Mouse (Mus musculus): ENCODE data around the gene Tmem115. TPM values are rescaled to one million over a fixed set of nuclear protein-coding genes. Genes with fewer than 3 reads are reported as not detected.
A peak's percentile ranks its signal among the peaks of the same experiment; 100 is the strongest.

Gene Tmem115
- polyA plus RNA-seq (2012): 0.88 and 0.99 TPM in 2 replicates

DNA sequence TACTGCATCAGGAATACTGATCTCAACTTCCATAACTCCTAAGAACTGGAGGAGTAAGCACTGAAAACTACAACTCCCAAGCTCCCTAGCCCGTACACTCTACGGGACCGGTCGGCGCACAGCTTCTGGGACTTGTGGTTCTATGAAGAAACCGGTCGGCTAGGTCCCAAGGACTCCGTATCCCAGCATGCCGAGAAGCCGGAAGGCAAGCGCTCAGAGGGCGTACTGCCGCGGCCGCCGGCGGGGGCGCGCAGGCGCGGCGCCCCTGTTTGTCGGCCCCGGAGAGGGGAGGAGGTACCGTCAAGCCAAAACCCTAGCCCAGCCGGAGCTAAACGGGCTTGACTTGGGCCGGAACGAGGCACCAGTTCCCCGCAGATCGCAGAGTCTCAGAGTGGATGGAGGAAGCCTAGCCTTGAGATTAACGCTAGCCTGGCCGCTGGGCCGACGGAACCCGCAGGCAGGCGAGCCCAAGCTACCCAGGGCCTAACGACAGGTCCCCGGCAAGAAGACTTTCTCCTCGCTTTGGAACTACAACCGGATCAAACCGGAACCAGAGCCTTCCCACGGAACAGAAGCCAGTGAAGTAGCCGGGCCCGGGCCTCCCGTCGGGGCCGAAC, at the start of gene Tmem115:
TSS of gene Tmem115 (plus strand) at position 155 of the 617 bp plus-strand sequence.
- H3K36me3 ChIP-seq (ENCODE audit: control insufficient read depth): peaks cover 32% of the 10 kb centered on the region
- peaks cover 3% of the 10 kb centered on the region; the same call in 1 of the 2 replicates for H3K27me3 ChIP-seq (ENCODE audit: control insufficient read depth)
- peak within 1 kb of the TSS; percentile 70 for H3K4me3 ChIP-seq (replicated peaks)
- H3K9me3 ChIP-seq (ENCODE audit: control insufficient read depth, low read length): no peaks in the 10 kb centered on the region
- peaks cover 54% of the 10 kb centered on the region for H3K4me1 ChIP-seq (ENCODE audit: control insufficient read depth)
- no peak for TF ChIP-seq TAL1 (IDR thresholded peaks at IDR 0.05; ENCODE audit: low read length)
- TF ChIP-seq GATA1 (IDR thresholded peaks at IDR 0.05; ENCODE audit: low read length): no peak

- no peaks in the 10 kb centered on the region for H3K36me3 ChIP-seq (ENCODE audit: control insufficient read depth)
- H3K27me3 ChIP-seq (ENCODE audit: control insufficient read depth): peaks cover 2% of the 10 kb centered on the region; the same call in 1 of the 2 replicates
- H3K9me3 ChIP-seq (ENCODE audit: control insufficient read depth, low read length): no peaks in the 10 kb centered on the region
- TF ChIP-seq GATA1 (IDR thresholded peaks at IDR 0.05; ENCODE audit: low read length) (no peak), TAL1 (IDR thresholded peaks at IDR 0.05; ENCODE audit: low read length) (no peak)
- H3K4me3 ChIP-seq (replicated peaks): no peak overlapping the region
- H3K4me1 ChIP-seq (ENCODE audit: control insufficient read depth): peaks cover 8% of the 10 kb centered on the region
Observed at GRCm38 (mm10) chr9:107484302-107484701, 49.4 kb upstream of the Tmem115 start.

GRCm38 (mm10) chr9:107484766-107485165, 49.0 kb upstream of the Tmem115 start:
- Histone ChIP-seq H3K27me3 (ENCODE audit: control insufficient read depth) (peaks cover 2% of the 10 kb centered on the region; the same call in 1 of the 2 replicates), H3K9me3 (ENCODE audit: control insufficient read depth, low read length) (no peaks in the 10 kb centered on the region), H3K36me3 (ENCODE audit: control insufficient read depth) (no peaks in the 10 kb centered on the region), H3K4me3 (replicated peaks) (no peak overlapping the region), H3K4me1 (ENCODE audit: control insufficient read depth) (peaks cover 4% of the 10 kb centered on the region)
- no peak for TF ChIP-seq GATA1 (IDR thresholded peaks at IDR 0.05; ENCODE audit: low read length)
- no peak for TF ChIP-seq TAL1 (IDR thresholded peaks at IDR 0.05; ENCODE audit: low read length)

- H3K4me3 ChIP-seq (replicated peaks): no peak overlapping the region
- no peaks in the 10 kb centered on the region for H3K27me3 ChIP-seq (ENCODE audit: control insufficient read depth)
- no peaks in the 10 kb centered on the region for H3K36me3 ChIP-seq (ENCODE audit: control insufficient read depth)
- no peak for TF ChIP-seq TAL1 (IDR thresholded peaks at IDR 0.05; ENCODE audit: low read length)
- TF ChIP-seq GATA1 (IDR thresholded peaks at IDR 0.05; ENCODE audit: low read length): no peak
- H3K9me3 ChIP-seq (ENCODE audit: control insufficient read depth, low read length): no peaks in the 10 kb centered on the region
- H3K4me1 ChIP-seq (ENCODE audit: control insufficient read depth): no peaks in the 10 kb centered on the region
Observed at GRCm38 (mm10) chr9:107486086-107486485, 47.7 kb upstream of the Tmem115 start.

- Histone ChIP-seq H3K36me3 (ENCODE audit: control insufficient read depth) (no peaks in the 10 kb centered on the region), H3K9me3 (ENCODE audit: control insufficient read depth, low read length) (no peaks in the 10 kb centered on the region), H3K27me3 (ENCODE audit: control insufficient read depth) (no peaks in the 10 kb centered on the region), H3K4me1 (ENCODE audit: control insufficient read depth) (no peaks in the 10 kb centered on the region), H3K4me3 (replicated peaks) (no peak overlapping the region)
- no peak for TF ChIP-seq GATA1 (IDR thresholded peaks at IDR 0.05; ENCODE audit: low read length)
- no peak for TF ChIP-seq TAL1 (IDR thresholded peaks at IDR 0.05; ENCODE audit: low read length)
Observed at GRCm38 (mm10) chr9:107486507-107487225, 47.1 kb upstream of the Tmem115 start.

DNA sequence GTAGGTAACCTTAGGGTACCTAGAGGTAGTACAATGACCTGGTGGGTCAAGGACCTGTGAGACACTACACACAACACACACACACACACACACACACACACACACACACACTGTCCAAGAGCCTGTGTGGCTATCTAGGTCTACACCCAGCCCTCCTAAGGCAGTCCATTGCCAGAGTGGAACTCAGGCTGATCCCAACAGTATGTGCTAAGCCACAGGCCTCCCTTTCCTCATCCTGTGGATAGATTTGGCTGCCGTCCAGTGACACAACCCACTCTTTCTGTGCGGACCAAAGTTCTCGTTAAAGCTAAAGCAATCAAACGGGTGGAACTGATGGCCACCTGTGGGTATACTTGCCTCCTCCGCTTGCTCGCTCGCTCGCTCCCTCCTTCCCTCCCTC, 43.6 kb upstream of the Tmem115 start:
- H3K27me3 ChIP-seq (ENCODE audit: control insufficient read depth): no peaks in the 10 kb centered on the region
- no peaks in the 10 kb centered on the region for H3K9me3 ChIP-seq (ENCODE audit: control insufficient read depth, low read length)
- TF ChIP-seq TAL1 (IDR thresholded peaks at IDR 0.05; ENCODE audit: low read length) (no peak), GATA1 (IDR thresholded peaks at IDR 0.05; ENCODE audit: low read length) (no peak)
- H3K36me3 ChIP-seq (ENCODE audit: control insufficient read depth): no peaks in the 10 kb centered on the region
- no peaks in the 10 kb centered on the region; the same call in 1 of the 2 replicates for H3K4me1 ChIP-seq (ENCODE audit: control insufficient read depth)
- no peak overlapping the region for H3K4me3 ChIP-seq (replicated peaks)

DNA sequence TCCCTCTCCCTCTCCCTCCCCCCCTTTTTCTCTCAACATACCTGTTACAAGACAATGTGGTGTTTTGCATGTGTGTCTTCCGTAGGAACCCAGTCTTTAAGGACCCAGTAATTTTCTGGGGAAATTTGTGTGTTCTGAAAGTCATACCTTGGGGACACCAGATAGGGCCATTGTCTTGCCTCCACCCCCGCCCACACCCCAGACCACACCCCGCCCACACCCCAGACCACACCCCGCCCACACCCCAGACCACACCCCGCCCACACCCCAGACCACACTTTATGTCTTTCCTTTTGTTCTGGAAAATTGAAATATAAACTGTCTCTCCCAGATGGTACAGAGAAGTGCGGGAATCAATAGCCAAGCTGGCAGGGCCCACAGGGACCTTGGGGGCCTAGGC, 43.1 kb upstream of the Tmem115 start:
- Histone ChIP-seq H3K4me3 (replicated peaks) (no peak overlapping the region), H3K4me1 (ENCODE audit: control insufficient read depth) (peaks cover under 1% of the 10 kb centered on the region; the same call in 1 of the 2 replicates), H3K9me3 (ENCODE audit: control insufficient read depth, low read length) (no peaks in the 10 kb centered on the region), H3K27me3 (ENCODE audit: control insufficient read depth) (no peaks in the 10 kb centered on the region), H3K36me3 (ENCODE audit: control insufficient read depth) (no peaks in the 10 kb centered on the region)
- TF ChIP-seq TAL1 (IDR thresholded peaks at IDR 0.05; ENCODE audit: low read length) (no peak), GATA1 (IDR thresholded peaks at IDR 0.05; ENCODE audit: low read length) (no peak)

GRCm38 (mm10) chr9:107493511-107493910, 40.2 kb upstream of the Tmem115 start:
- Histone ChIP-seq H3K9me3 (ENCODE audit: control insufficient read depth, low read length) (no peaks in the 10 kb centered on the region), H3K4me3 (replicated peaks) (no peak overlapping the region), H3K36me3 (ENCODE audit: control insufficient read depth) (no peaks in the 10 kb centered on the region), H3K27me3 (ENCODE audit: control insufficient read depth) (no peaks in the 10 kb centered on the region), H3K4me1 (ENCODE audit: control insufficient read depth) (peaks cover 19% of the 10 kb centered on the region)
- TF ChIP-seq TAL1 (IDR thresholded peaks at IDR 0.05; ENCODE audit: low read length): no peak
- TF ChIP-seq GATA1 (IDR thresholded peaks at IDR 0.05; ENCODE audit: low read length): no peak

GRCm38 (mm10) chr9:107494238-107494637, 39.5 kb upstream of the Tmem115 start:
- Histone ChIP-seq H3K4me1 (ENCODE audit: control insufficient read depth) (peaks cover 19% of the 10 kb centered on the region), H3K36me3 (ENCODE audit: control insufficient read depth) (no peaks in the 10 kb centered on the region), H3K9me3 (ENCODE audit: control insufficient read depth, low read length) (no peaks in the 10 kb centered on the region), H3K4me3 (replicated peaks) (no peak overlapping the region), H3K27me3 (ENCODE audit: control insufficient read depth) (no peaks in the 10 kb centered on the region)
- TF ChIP-seq GATA1 (IDR thresholded peaks at IDR 0.05; ENCODE audit: low read length) (no peak), TAL1 (IDR thresholded peaks at IDR 0.05; ENCODE audit: low read length) (no peak)
